Mouse (Mus musculus): ENCODE results near the gene Usp46. TPM values are rescaled to one million over a fixed set of nuclear protein-coding genes. Genes with fewer than 3 reads are reported as not detected.
"Not testable (repeated sequence)": the region's sequence is repeated elsewhere in the genome, so short reads cannot be mapped to it uniquely, and the experiment has no call there.

The Usp46 gene
- polyA plus RNA-seq, 1 experiment from 2014 or later = 16.5 TPM

DNA sequence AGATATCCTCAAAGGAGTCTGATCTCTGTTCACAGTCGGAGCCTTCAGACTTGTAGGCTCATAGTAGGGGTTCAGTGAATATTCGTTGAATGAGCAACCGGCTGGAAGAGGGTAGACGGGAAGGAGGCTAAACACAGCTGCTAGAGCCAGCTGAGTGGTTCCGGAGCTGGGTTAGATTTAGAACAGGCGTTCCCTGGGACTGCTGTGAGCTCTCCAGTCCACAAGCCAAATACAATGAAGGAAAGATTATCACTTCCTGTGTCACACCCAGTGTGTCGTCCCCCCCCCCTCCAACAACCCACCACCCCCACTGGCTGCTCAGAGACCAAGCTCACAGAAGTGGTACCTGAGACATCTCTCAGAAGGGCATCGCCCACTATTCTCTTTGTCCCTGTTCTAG, 9.7 kb upstream of the Usp46 start:
- Histone ChIP-seq H3K36me3 (ENCODE audit: control insufficient read depth, insufficient read depth, low read length) (no peaks in the 10 kb centered on the region), H3K27me3 (replicated peaks; ENCODE audit: control insufficient read depth, insufficient read depth, low read length) (no peaks in the 10 kb centered on the region)
- 48% methylated on average over 8 of the region's 8 CpGs for WGBS

DNA sequence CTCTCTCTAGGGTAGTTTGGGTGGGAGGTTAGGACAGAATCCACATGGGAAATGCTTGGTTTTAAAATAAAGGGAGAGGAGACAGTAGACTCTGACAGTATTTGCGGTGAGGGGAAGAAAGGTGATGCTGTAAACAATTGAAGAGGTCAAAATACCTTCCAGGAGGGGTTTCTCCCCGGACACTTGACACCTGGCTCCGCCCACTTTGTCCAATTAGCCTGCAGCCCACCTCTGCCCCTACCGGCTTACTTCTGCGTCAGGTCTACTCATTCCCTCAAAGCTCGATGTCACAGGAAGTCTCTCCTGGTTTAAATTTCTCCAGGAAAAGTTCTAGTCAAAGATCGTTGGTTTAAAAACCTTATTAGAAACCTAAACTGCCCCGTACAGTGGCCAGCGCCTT, 8.5 kb upstream of the Usp46 start:
- Histone ChIP-seq H3K27me3 (replicated peaks; ENCODE audit: control insufficient read depth, insufficient read depth, low read length) (no peaks in the 10 kb centered on the region), H3K4me2 (ENCODE audit: low read depth, low read length) (no peak overlapping the region), H3K36me3 (ENCODE audit: control insufficient read depth, insufficient read depth, low read length) (no peaks in the 10 kb centered on the region), H3K4me1 (ENCODE audit: control insufficient read depth, insufficient read depth, low read length) (peaks cover 7% of the 10 kb centered on the region; the same call in 1 of the 2 replicates), H3K27ac (ENCODE audit: low read length) (no peak overlapping the region), H3K9ac (ENCODE audit: low read depth, low read length) (no peak overlapping the region), H3K9me3 (ENCODE audit: control insufficient read depth, low read length) (no peaks in the 10 kb centered on the region), H3K4me3 (ENCODE audit: low read length) (no peak overlapping the region)
- WGBS = 19% methylated on average over 9 of the region's 9 CpGs
- no peak for ATAC-seq

More for the DNA sequence above, 9.7 kb upstream of the Usp46 start:
- no peak overlapping the region for H3K27ac ChIP-seq (ENCODE audit: low read length)
- no peaks in the 10 kb centered on the region for H3K9me3 ChIP-seq (ENCODE audit: control insufficient read depth, low read length)
- peaks cover 7% of the 10 kb centered on the region; the same call in 1 of the 2 replicates for H3K4me1 ChIP-seq (ENCODE audit: control insufficient read depth, insufficient read depth, low read length)
- no peak overlapping the region for H3K9ac ChIP-seq (ENCODE audit: low read depth, low read length)
- ATAC-seq = peak; percentile 41
- H3K4me3 ChIP-seq (ENCODE audit: low read length) = no peak overlapping the region
- H3K4me2 ChIP-seq (ENCODE audit: low read depth, low read length) = no peak overlapping the region

DNA sequence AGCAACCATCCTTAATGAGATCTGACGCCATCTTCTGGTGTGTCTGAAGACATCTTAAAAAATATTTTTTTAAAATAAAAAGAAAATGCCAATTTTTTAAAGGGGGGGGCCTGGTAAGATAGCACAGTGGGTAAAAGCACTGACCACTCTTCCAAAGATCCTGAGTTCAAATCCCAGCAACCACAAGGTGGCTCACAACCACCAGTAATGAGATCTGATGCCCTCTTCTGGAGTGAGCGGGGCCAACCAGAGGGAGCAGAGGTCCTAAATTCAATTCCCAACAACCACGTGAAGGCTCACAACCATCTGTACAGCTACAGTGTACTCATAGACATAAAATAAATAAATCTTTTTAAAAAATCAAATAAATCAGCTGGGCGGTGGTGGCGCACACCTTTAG, 2.3 kb upstream of the Usp46 start:
- H3K27ac ChIP-seq (ENCODE audit: low read length); H3K4me2 ChIP-seq (ENCODE audit: low read depth, low read length); H3K9me3 ChIP-seq (ENCODE audit: control insufficient read depth, low read length); ATAC-seq; H3K9ac ChIP-seq (ENCODE audit: low read depth, low read length); H3K36me3 ChIP-seq (ENCODE audit: control insufficient read depth, insufficient read depth, low read length); H3K4me3 ChIP-seq (ENCODE audit: low read length); H3K27me3 ChIP-seq (replicated peaks; ENCODE audit: control insufficient read depth, insufficient read depth, low read length): not testable (repeated sequence)
- H3K4me1 ChIP-seq (ENCODE audit: control insufficient read depth, insufficient read depth, low read length) = peaks cover 32% of the 10 kb centered on the region
- WGBS = 84% methylated on average over 5 of the region's 5 CpGs

DNA sequence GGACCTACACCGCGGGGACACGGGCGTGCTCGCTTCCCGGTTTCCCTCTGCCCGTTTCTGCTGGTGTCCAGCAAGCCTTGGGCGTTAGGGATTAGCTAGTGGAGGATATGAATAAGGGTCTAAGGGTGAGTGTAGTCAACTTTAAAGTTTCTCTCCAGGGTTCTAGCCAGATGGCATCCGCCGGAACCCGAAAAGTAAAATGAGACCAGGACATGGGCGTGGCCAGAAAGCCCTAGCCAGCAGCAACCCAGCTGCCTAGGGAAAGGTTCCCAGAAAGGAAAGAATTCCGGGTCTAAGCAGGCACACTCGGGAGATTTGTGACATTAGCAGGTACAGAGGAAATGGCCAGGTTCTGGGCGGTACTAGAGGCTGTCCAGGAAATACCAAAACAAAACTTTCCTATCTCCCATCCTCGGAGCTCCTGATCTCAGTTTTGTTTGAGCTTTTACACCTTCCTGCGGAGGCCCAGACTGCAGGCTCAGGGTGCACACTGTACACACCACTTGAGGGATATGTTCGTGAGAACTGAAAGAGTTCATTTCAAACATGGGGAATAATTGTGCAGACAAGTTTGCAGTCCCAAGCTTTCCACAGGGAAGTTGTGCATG, 587 bp upstream of the Usp46 start:
- no peaks in the 10 kb centered on the region for H3K9me3 ChIP-seq (ENCODE audit: control insufficient read depth, low read length)
- no peaks in the 10 kb centered on the region for H3K27me3 ChIP-seq (replicated peaks; ENCODE audit: control insufficient read depth, insufficient read depth, low read length)
- WGBS = under 1% methylated on average over 18 of the region's 18 CpGs
- H3K4me1 ChIP-seq (ENCODE audit: control insufficient read depth, insufficient read depth, low read length) = peaks cover 46% of the 10 kb centered on the region
- H3K4me3 ChIP-seq (ENCODE audit: low read length) = peak overlapping the region; percentile 85
- ATAC-seq = peak; percentile 66
- peak overlapping the region; percentile 90 for H3K9ac ChIP-seq (ENCODE audit: low read depth, low read length)
- H3K4me2 ChIP-seq (ENCODE audit: low read depth, low read length) = peak overlapping the region; percentile 84
- H3K36me3 ChIP-seq (ENCODE audit: control insufficient read depth, insufficient read depth, low read length) = no peaks in the 10 kb centered on the region
- peak overlapping the region; percentile 98 for H3K27ac ChIP-seq (ENCODE audit: low read length)

DNA sequence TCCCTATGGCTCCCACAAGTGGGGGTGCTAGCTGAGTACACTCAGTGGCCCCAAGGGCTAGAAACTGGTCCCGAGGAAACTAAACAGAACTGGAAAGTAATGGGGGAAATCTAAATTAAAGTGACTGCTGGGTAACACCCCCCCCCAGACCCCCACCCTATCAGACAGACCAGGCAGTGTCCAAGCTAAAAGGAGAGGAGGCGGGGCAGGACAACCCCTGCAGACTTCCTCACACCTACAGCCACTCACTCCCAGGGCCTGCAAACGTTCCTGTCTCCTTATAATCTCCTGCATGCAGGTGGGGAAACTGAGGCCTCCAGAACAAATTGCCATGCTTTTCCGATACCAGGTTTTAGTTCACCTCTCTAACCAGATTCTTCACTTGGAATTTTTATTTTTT, 885 bp downstream of the Usp46 start:
- peak overlapping the region; percentile 85 for H3K4me3 ChIP-seq (ENCODE audit: low read length)
- peaks cover 52% of the 10 kb centered on the region for H3K4me1 ChIP-seq (ENCODE audit: control insufficient read depth, insufficient read depth, low read length)
- no peaks in the 10 kb centered on the region for H3K27me3 ChIP-seq (replicated peaks; ENCODE audit: control insufficient read depth, insufficient read depth, low read length)
- H3K4me2 ChIP-seq (ENCODE audit: low read depth, low read length) = peak overlapping the region; percentile 84
- peak overlapping the region; percentile 98; the same call in 1 of the 2 replicates for H3K27ac ChIP-seq (ENCODE audit: low read length)
- no peak for ATAC-seq
- WGBS = 10% methylated on average over 4 of the region's 4 CpGs
- no peaks in the 10 kb centered on the region for H3K9me3 ChIP-seq (ENCODE audit: control insufficient read depth, low read length)
- no peaks in the 10 kb centered on the region for H3K36me3 ChIP-seq (ENCODE audit: control insufficient read depth, insufficient read depth, low read length)
- H3K9ac ChIP-seq (ENCODE audit: low read depth, low read length) = peak overlapping the region; percentile 90

DNA sequence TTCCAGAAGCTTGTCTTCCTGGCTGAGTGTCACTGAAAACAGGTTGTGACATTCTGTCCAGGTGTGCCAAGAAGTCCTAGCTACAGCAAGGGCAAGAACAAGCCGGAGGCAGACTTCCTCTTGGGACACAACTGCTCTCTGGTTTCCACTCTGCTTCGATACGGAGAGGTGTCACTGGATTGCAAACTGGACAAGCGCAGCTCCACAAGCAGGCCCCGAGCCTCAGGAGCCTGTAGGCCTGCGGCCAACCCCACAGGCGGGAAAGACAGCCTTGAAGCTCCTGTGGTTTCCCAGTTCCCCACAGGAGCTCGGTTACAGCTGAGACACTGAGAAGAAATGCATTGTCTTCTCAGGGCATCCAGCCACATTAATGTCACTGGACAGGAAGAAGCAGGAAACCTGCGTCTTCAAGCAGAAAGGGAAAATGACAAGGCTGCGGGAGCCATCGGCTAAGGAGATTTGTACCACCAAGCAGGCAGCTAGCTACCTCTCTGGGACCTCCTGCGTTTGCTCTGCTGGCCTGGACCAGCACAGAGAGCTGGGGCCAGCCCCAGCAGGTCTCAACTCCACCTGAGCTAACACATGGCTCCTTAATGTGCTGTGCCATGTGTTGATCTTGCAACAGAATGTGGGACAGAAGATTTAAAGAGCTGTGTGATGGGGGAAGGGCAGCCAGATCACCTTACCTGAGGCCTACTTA, 1.7 kb downstream of the Usp46 start:
- Histone ChIP-seq H3K4me1 (ENCODE audit: control insufficient read depth, insufficient read depth, low read length) (peaks cover 55% of the 10 kb centered on the region), H3K27me3 (replicated peaks; ENCODE audit: control insufficient read depth, insufficient read depth, low read length) (no peaks in the 10 kb centered on the region), H3K27ac (ENCODE audit: low read length) (peak overlapping the region; percentile 98), H3K4me2 (ENCODE audit: low read depth, low read length) (peak overlapping the region; percentile 84), H3K4me3 (ENCODE audit: low read length) (peak overlapping the region; percentile 85), H3K9me3 (ENCODE audit: control insufficient read depth, low read length) (no peaks in the 10 kb centered on the region), H3K9ac (ENCODE audit: low read depth, low read length) (peak overlapping the region; percentile 90), H3K36me3 (ENCODE audit: control insufficient read depth, insufficient read depth, low read length) (no peaks in the 10 kb centered on the region)
- WGBS = 22% methylated on average over 12 of the region's 12 CpGs
- no peak for ATAC-seq

DNA sequence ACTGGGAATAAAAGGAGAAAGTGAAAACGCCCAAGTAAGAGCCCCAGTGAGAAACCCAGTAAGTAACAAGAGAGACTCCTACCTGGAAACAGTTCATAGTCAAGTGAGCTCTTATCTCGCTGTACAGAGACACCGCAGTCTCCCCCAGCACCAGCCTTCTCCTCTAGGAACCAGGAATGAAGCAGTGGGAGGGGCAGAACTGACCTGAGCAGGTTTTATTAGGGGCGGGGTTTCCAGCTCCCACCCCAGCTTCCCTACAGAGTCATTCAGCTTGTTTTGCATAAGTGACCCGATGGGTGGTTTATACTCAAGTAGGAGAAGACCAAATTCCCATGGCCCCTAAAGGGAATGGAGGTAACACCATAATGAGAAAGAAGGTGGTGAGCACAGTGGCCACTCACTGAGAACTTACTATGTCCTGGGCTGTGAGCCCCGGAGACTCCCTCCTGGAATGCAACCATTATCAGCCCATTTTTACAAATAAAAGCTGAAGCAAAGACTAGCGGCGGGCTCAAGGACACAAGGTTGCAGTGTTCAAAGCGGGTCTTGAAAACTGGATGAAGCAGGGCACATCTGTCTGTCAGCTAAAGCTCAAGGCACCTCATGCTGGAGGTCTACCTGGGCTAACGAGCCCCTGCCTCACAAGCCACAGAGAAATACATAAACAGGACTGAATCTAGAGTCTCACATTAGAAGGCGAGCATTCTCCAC, 2.5 kb downstream of the Usp46 start:
- H3K9me3 ChIP-seq (ENCODE audit: control insufficient read depth, low read length) = no peaks in the 10 kb centered on the region
- WGBS = 33% methylated on average over 11 of the region's 11 CpGs
- no peaks in the 10 kb centered on the region for H3K36me3 ChIP-seq (ENCODE audit: control insufficient read depth, insufficient read depth, low read length)
- H3K27ac ChIP-seq (ENCODE audit: low read length) = peak overlapping the region; percentile 98; the same call in 1 of the 2 replicates
- ATAC-seq = peak; percentile 55
- peak overlapping the region; percentile 84 for H3K4me2 ChIP-seq (ENCODE audit: low read depth, low read length)
- H3K9ac ChIP-seq (ENCODE audit: low read depth, low read length) = 0 out of 2 replicates have a peak overlapping the region, but pooled peaks have one; percentile 2
- H3K27me3 ChIP-seq (replicated peaks; ENCODE audit: control insufficient read depth, insufficient read depth, low read length) = no peaks in the 10 kb centered on the region
- peaks cover 61% of the 10 kb centered on the region for H3K4me1 ChIP-seq (ENCODE audit: control insufficient read depth, insufficient read depth, low read length)
- peak overlapping the region; percentile 31 for H3K4me3 ChIP-seq (ENCODE audit: low read length)

DNA sequence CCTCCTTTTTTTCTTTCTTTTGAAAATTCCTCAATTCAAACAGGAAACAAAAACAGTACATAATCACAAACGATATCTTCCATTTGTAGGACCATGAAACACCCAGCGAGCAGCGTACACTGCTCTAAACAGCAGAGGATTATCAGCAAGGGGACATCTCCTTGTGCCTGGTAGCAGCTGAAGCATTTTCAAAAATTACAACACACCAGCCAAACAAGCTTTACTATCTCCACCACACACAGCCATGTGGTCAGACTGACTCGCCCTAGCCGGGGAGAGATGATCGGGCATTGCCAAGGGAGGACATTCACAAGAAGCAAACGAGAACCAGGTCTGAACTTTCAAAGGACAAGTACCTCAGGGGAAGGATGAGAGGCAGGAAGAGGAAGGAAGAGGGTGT, 3.4 kb downstream of the Usp46 start:
- H3K9ac ChIP-seq (ENCODE audit: low read depth, low read length) = peak overlapping the region; percentile 45; the same call in 1 of the 2 replicates
- WGBS = 70% methylated on average over 7 of the region's 7 CpGs
- H3K27ac ChIP-seq (ENCODE audit: low read length) = no peak overlapping the region
- no peaks in the 10 kb centered on the region for H3K27me3 ChIP-seq (replicated peaks; ENCODE audit: control insufficient read depth, insufficient read depth, low read length)
- peaks cover 57% of the 10 kb centered on the region for H3K4me1 ChIP-seq (ENCODE audit: control insufficient read depth, insufficient read depth, low read length)
- H3K4me2 ChIP-seq (ENCODE audit: low read depth, low read length) = peak overlapping the region; percentile 84
- no peaks in the 10 kb centered on the region for H3K9me3 ChIP-seq (ENCODE audit: control insufficient read depth, low read length)
- peak overlapping the region; percentile 31 for H3K4me3 ChIP-seq (ENCODE audit: low read length)
- no peaks in the 10 kb centered on the region for H3K36me3 ChIP-seq (ENCODE audit: control insufficient read depth, insufficient read depth, low read length)
- ATAC-seq = no peak

DNA sequence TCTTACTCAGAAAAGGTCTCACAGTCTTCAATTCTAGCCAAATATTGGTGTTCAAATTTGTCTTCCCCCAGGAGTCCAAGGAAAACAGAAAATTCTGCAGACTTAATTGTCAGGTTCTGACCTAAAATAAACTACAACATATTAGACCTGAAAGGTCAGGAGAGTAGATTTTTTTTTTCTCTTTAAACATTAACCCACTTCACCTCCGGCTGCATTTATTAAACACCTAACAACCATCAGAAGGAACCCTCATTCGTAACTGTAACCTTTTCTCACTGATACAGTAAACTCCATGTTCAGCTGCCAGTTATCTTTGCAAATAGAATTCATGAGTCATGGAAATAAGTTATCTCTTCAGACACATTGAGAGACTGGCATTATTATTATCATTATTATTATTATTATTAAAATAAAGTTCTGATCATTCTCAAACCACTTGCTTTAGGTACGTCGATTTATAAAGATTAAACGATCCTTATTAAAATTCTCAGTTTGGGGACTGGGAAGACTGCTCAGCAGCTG, 4.9 kb downstream of the Usp46 start:
- Histone ChIP-seq H3K9ac (ENCODE audit: low read depth, low read length) (no peak overlapping the region), H3K27me3 (replicated peaks; ENCODE audit: control insufficient read depth, insufficient read depth, low read length) (no peaks in the 10 kb centered on the region), H3K36me3 (ENCODE audit: control insufficient read depth, insufficient read depth, low read length) (no peaks in the 10 kb centered on the region), H3K4me3 (ENCODE audit: low read length) (no peak overlapping the region), H3K9me3 (ENCODE audit: control insufficient read depth, low read length) (no peaks in the 10 kb centered on the region), H3K4me1 (ENCODE audit: control insufficient read depth, insufficient read depth, low read length) (peaks cover 47% of the 10 kb centered on the region), H3K27ac (ENCODE audit: low read length) (peak overlapping the region; percentile 12), H3K4me2 (ENCODE audit: low read depth, low read length) (no peak overlapping the region)
- ATAC-seq = no peak
- 73% methylated on average over 5 of the region's 5 CpGs for WGBS

All from intestine, embryonic 16.5 days (tissue).